Mouse (Mus musculus) left cerebral cortex, postnatal 14 days (tissue): ENCODE measurements at regions not wholly inside any gene's neighbourhood (a gene's known extent, or its start where the extent isn't known, plus 50 kb on each side); places are given as distances from the start of the nearest gene placed in this dataset.

Experiments used
- DNase-seq, 2 experiments: peaks; one replicate each; pipeline ENCODE4 v3.0.0; 2021 to 2022; ENCODE audit warnings: low spot score in 2 of 2, mixed read lengths in 1 of 2
- intact Hi-C: fragments of 180-260 bp; cut with DNase I; formaldehyde crosslinking; loops from one replicate; pipeline ENCODE4 v1.15.1; 2025

DNA sequence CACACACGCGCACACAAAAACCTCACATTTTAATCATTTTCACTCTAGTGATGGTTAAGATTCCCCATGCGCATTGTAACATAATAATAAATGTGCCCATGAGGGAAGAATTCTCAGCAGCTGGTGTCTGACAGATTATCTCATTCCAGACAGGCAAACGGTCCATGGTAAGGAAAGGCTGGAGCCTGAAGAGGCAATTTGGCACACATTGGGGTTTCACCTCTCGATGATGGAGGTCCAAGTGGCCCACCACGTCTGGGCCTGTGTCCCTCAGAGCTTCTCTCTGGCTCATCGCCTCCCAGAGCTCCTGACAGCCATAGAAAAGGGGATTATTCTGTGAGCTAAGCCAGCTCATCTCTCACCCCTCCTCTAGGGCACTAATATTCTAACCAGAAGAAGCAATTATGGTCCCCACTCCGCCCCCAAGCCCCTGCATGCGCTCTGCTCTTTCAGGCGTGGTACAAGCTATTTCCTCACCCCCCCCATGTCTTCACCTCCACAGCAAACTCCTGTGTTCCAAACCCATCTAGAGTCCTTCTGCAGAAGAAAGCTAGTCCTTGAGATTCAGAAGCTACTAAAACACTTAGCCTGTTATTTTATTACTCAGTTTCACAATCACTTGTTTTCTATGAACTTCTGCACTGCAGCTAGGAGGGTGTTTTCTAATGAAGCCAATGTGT, 291.6 kb upstream of the Zfp462 start:
- no peak for DNase-seq
- intact Hi-C loops, result no loop called here
